Mouse (Mus musculus): ENCODE measurements around the gene Mogs. TPM values are rescaled to one million over a fixed set of nuclear protein-coding genes. Genes with fewer than 3 reads are reported as not detected.

The Mogs gene
- total and polyA plus RNA-seq, 3 experiments = 150 to 209 TPM; not detected in 1

DNA sequence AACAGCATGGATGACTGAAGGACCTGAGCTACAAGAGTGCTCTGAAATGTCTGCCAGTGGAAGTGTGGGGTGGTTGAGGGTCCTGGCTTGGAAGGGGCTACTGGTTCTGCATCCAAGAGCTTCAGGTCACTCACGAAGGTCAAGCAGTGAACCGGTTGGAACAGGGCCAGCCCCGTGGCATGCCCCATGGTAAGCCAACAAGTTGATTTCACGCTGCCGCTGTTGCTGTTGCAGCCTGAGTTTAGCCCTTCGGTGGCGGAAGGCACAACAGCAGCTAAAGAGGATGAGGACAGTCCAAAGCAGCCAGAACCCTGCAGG, 4.4 kb downstream of the Mogs start:
- Histone ChIP-seq H3K9ac (ENCODE audit: control insufficient read depth, low read depth, low read length, poor library complexity, severe bottlenecking) (peak overlapping the region; percentile 46), H3K4me1 (ENCODE audit: control insufficient read depth in 1 of 2, insufficient read depth in 2 of 2, low read length in 2 of 2) (peaks cover 0 to 27% of the 10 kb centered on the region in 2 experiments; a peak in 3 of 4 replicates), H3K36me3 (ENCODE audit: control insufficient read depth in 1 of 2, insufficient read depth in 2 of 2, low read length in 2 of 2) (peaks cover 0 to 31% of the 10 kb centered on the region in 2 experiments; a peak in 2 of 4 replicates), H3K9me3 (replicated peaks; ENCODE audit: insufficient read depth, low read length) (no peaks in the 10 kb centered on the region), H3K27me3 (ENCODE audit: control insufficient read depth in 1 of 2, insufficient read depth in 2 of 2, low read length in 2 of 2) (no peaks in the 10 kb centered on the region), H3K79me2 (ENCODE audit: control insufficient read depth, insufficient read depth, low read length, poor library complexity) (peaks cover 48% of the 10 kb centered on the region), H3K27ac (ENCODE audit: control insufficient read depth, low read depth, low read length) (peak overlapping the region; percentile 19; the same call in 1 of the 2 replicates), H3K4me3 (ENCODE audit: control insufficient read depth in 1 of 2, insufficient read depth in 1 of 2, low read depth in 2 of 2, low read length in 2 of 2) (no peak overlapping the region; a peak in 1 of 4 replicates)
- no peak for DNase-seq (ENCODE audit: low read depth, low spot score)
- TF ChIP-seq ZKSCAN1 (IDR thresholded peaks at IDR 0.05; ENCODE audit: low read depth, low read length) = no peak
- no peak for TF ChIP-seq GABPA (IDR thresholded peaks at IDR 0.05; ENCODE audit: low read depth, low read length)
- TF ChIP-seq POLR2AphosphoS2 (IDR thresholded peaks at IDR 0.05; ENCODE audit: low read length) = no peak
- no peak for TF ChIP-seq E2F4 (IDR thresholded peaks at IDR 0.05; ENCODE audit: borderline replicate concordance, low read depth, low read length)

DNA sequence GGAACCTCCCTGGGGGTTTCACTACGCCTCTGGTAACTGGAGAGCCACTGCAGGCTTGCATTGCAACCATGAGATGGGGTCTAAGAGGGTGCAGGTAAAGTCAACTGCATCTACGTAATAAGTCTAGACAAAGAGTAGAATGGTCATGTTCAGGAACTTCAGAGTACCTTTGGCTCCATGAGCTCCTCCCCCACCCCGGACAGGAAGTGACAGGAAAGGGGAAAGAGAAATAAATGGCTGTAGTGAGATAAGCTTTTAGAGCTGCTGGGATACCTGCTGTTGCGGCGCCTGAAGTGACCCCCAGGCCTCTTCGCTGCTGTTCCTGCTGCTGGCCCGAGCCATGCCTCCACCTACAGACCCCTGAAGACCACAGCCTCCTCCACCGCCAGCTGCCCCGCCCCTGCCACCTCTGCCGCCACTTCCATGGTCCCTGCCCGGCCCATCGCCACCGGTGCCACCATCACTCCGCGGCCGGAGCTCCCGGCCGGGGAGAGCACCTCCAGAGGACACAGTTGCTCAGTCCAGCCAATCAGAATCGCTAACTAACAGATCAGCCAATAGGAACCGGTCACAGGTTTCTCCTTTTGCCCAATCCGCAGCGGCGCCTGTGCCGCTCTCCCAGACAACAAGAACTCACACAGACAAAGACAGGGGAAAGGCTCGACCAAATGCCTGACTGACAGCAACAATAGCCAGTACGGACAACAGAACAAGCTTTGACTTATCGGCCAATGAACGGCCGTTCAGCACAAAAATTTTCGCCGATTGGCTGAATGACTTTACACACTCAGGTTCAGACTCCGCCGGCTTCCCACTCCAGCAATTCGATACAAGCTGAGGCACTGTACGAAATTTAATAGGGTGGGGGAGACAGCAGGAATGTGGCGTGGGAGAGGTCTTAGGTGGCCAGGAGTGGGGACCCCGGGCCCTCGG, 5.9 kb downstream of the Mogs start, which contains the start of gene Wbp1:
TSS of gene Wbp1 (minus strand) at position 630 of the 933 bp plus-strand sequence.
- no peaks in the 10 kb centered on the region for H3K9me3 ChIP-seq (replicated peaks; ENCODE audit: insufficient read depth, low read length)
- peaks cover 0 to 33% of the 10 kb centered on the region in 2 experiments; a peak in 2 of 4 replicates for H3K36me3 ChIP-seq (ENCODE audit: control insufficient read depth in 1 of 2, insufficient read depth in 2 of 2, low read length in 2 of 2)
- peak within 1 kb of the TSS; percentile 80 for H3K9ac ChIP-seq (ENCODE audit: control insufficient read depth, low read depth, low read length, poor library complexity, severe bottlenecking)
- no peaks in the 10 kb centered on the region for H3K27me3 ChIP-seq (ENCODE audit: control insufficient read depth in 1 of 2, insufficient read depth in 2 of 2, low read length in 2 of 2)
- peak; percentile 99 for DNase-seq (ENCODE audit: low read depth, low spot score)
- peak within 1 kb of the TSS; percentile 80 for H3K27ac ChIP-seq (ENCODE audit: control insufficient read depth, low read depth, low read length)
- peaks cover 38% of the 10 kb centered on the region for H3K79me2 ChIP-seq (ENCODE audit: control insufficient read depth, insufficient read depth, low read length, poor library complexity)
- H3K4me1 ChIP-seq (ENCODE audit: control insufficient read depth in 1 of 2, insufficient read depth in 2 of 2, low read length in 2 of 2) = peaks cover 0 to 29% of the 10 kb centered on the region in 2 experiments; a peak in 3 of 4 replicates
- H3K4me3 ChIP-seq (ENCODE audit: control insufficient read depth in 1 of 2, insufficient read depth in 1 of 2, low read depth in 2 of 2, low read length in 2 of 2) = peak within 1 kb of the TSS; percentile 80 to 82
- TF ChIP-seq EP300 (IDR thresholded peaks at IDR 0.05; ENCODE audit: low read depth in 1 of 2, low read length in 2 of 2) (peak in 1 of 2 experiments; percentile 26; a peak in 2 of 4 replicates), MYC (IDR thresholded peaks at IDR 0.05; ENCODE audit: low read depth, low read length) (0 out of 2 replicates have a peak, but pooled peaks have one; percentile 11), ETS1 (IDR thresholded peaks at IDR 0.05; ENCODE audit: low read depth, low read length) (no peak), ELF1 (IDR thresholded peaks at IDR 0.05; ENCODE audit: low read depth, low read length) (0 out of 2 replicates have a peak, but pooled peaks have one; percentile 12), SMC3 (IDR thresholded peaks at IDR 0.05; ENCODE audit: low read depth, low read length) (no peak), GABPA (IDR thresholded peaks at IDR 0.05; ENCODE audit: low read depth, low read length) (no peak), TCF12 (IDR thresholded peaks at IDR 0.05; ENCODE audit: low read depth, low read length) (no peak; the same call in 1 of the 2 replicates), UBTF (IDR thresholded peaks at IDR 0.05; ENCODE audit: borderline replicate concordance, insufficient read depth, low read depth, low read length) (no peak), MAX (IDR thresholded peaks at IDR 0.05; ENCODE audit: low read length) (peak; percentile 65; the same call in 1 of the 2 replicates), ZMIZ1 (IDR thresholded peaks at IDR 0.05; ENCODE audit: low read depth, low read length) (peak; percentile 45; the same call in 1 of the 2 replicates), SIN3A (IDR thresholded peaks at IDR 0.05; ENCODE audit: low read length) (peak; percentile 67), CHD1 (IDR thresholded peaks at IDR 0.05; ENCODE audit: low read depth, low read length) (no peak), USF2 (IDR thresholded peaks at IDR 0.05; ENCODE audit: borderline replicate concordance in 1 of 2, insufficient read depth in 1 of 2, low read depth in 1 of 2, low read length in 2 of 2) (no peak), NELFE (IDR thresholded peaks at IDR 0.05; ENCODE audit: low read depth, low read length) (peak; percentile 82), NRF1 (IDR thresholded peaks at IDR 0.05; ENCODE audit: insufficient read depth, low read depth, low read length, poor library complexity, severe bottlenecking) (peak; percentile 41; the same call in 1 of the 2 replicates), JUND (IDR thresholded peaks at IDR 0.05; ENCODE audit: low read depth, low read length) (no peak), RCOR1 (IDR thresholded peaks at IDR 0.05; ENCODE audit: low read depth, low read length) (no peak), BHLHE40 (IDR thresholded peaks at IDR 0.05; ENCODE audit: borderline replicate concordance, low read depth, low read length) (no peak), ZNF384 (IDR thresholded peaks at IDR 0.05; ENCODE audit: low read depth, low read length) (no peak), ZKSCAN1 (IDR thresholded peaks at IDR 0.05; ENCODE audit: low read depth, low read length) (no peak), RAD21 (IDR thresholded peaks at IDR 0.05; ENCODE audit: low read depth, low read length) (no peak), TAL1 (IDR thresholded peaks at IDR 0.05; ENCODE audit: low read length) (0 out of 2 replicates have a peak, but pooled peaks have one; percentile 3), KAT2A (conservative IDR thresholded peaks at IDR 0.05; ENCODE audit: low read depth, low read length) (no peak; the same call in 1 of the 2 replicates), POLR2A (IDR thresholded peaks at IDR 0.05; ENCODE audit: control insufficient read depth in 1 of 2, insufficient read depth in 1 of 2, low read depth in 1 of 2, low read length in 2 of 2, poor library complexity in 1 of 2) (peak; percentile 60 to 90), POLR2AphosphoS5 (IDR thresholded peaks at IDR 0.05; ENCODE audit: borderline replicate concordance, low read depth, low read length) (no peak), CHD2 (IDR thresholded peaks at IDR 0.05; ENCODE audit: low read length) (peak; percentile 75), POLR2AphosphoS2 (IDR thresholded peaks at IDR 0.05; ENCODE audit: low read length) (peak; percentile 96)

All from MEL (cell line).